16 mouse cellular contexts compared by ENCODE assay signal in genomic region chr8:91339651-91340050, GRCm38 (mm10).
"Had no signal": no experiment of that assay in that cellular context is flagged by ENCODE, and none has a peak within 500 bp of the region (broad histone marks: within the 10 kb centered on the region; RNA-seq: fewer than 3 reads in every experiment).

No protein-coding gene starts in this region.

- H3K27ac ChIP-seq: liver, embryonic 13.5 days; liver, embryonic 15.5 days; macrophage; midbrain, embryonic 12.5 days; midbrain, embryonic 15.5 days; neural tube, embryonic 12.5 days had no signal

- ATAC-seq: liver, postnatal 0 days; lung, postnatal 0 days; midbrain, embryonic 15.5 days had no signal

- H3K27me3 ChIP-seq: liver, embryonic 13.5 days; liver, embryonic 15.5 days; megakaryocyte, embryonic 14.5 days; midbrain, embryonic 12.5 days; midbrain, embryonic 15.5 days; neural tube, embryonic 12.5 days had no signal

- H3K9me3 ChIP-seq: liver, embryonic 15.5 days; midbrain, embryonic 15.5 days had no signal

- H3K4me1 ChIP-seq: midbrain, embryonic 15.5 days; neural tube, embryonic 12.5 days had no signal

- H3K4me3 ChIP-seq: liver, embryonic 13.5 days; liver, embryonic 15.5 days; megakaryocyte, embryonic 14.5 days; midbrain, embryonic 12.5 days; midbrain, embryonic 15.5 days; neural tube, embryonic 12.5 days had no signal

- H3K4me2 ChIP-seq: liver, embryonic 13.5 days; liver, embryonic 15.5 days; lung, embryonic 14.5 days; midbrain, embryonic 12.5 days; midbrain, embryonic 15.5 days; neural tube, embryonic 12.5 days had no signal

- H3K36me3 ChIP-seq: liver, embryonic 13.5 days; liver, embryonic 15.5 days; midbrain, embryonic 15.5 days; neural tube, embryonic 12.5 days had no signal

- DNase-seq: liver, embryonic 13.5 days; liver, postnatal 0 days; lung, embryonic 14.5 days; lung, postnatal 14 days; lung, postnatal 36 days; right cerebral cortex, postnatal 14 days; thymus, adult 2 months; thymus, postnatal 25 days; thymus, postnatal 4 days had no signal

- H3K9ac ChIP-seq: liver, embryonic 13.5 days; liver, embryonic 15.5 days; liver, postnatal 0 days; lung, embryonic 14.5 days; midbrain, embryonic 12.5 days; midbrain, embryonic 15.5 days; neural tube, embryonic 12.5 days had no signal
